Mouse (Mus musculus) thymus, postnatal 0 days (tissue): Measurements from ENCODE around the gene Snai1. TPM values are rescaled to one million over a fixed set of nuclear protein-coding genes. Genes with fewer than 3 reads are reported as not detected.

Experiments
- DNase-seq: peaks from one replicate; pipeline ENCODE4 v3.0.0-alpha.2; 2015; ENCODE audit warnings: low spot score
- polyA plus RNA-seq: library from polyadenylated mRNA; unstranded; fragments of >200 nt; fragmentation: Nextera tagmentation; extraction: Ambion mirVana; gene quantifications from 2 replicates; pipeline ENCODE4 v1.2.1, GENCODE M21; 2015

Gene Snai1
- polyA plus RNA-seq, 1 experiment from 2014 or later, result 2.6 TPM

DNA sequence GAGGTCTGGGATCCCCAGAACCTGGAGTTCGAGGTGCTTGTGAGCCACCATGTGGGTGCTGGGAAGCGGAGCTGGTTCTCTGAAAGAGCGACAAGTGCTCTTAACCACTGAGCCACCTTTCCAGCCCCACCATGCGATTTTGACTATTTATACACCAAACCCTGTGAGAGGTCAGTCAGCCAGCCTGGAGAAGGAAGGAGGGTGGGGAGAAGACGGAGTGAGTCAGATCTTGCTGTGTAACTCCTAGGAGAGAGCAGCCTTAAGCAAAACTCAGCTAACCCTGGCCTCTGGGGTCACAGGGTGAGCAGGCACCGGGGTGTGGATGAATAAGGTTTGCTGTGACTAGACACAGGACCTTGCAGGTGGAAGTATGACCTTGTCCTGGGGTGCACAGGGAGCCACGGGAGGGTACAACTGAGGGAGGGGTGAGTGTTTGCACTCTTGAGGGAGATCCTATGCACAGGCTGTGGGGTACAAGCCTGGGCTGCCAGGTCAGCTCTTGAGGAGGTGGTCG, 12.4 kb downstream of the Snai1 start:
- no peak for DNase-seq

DNA sequence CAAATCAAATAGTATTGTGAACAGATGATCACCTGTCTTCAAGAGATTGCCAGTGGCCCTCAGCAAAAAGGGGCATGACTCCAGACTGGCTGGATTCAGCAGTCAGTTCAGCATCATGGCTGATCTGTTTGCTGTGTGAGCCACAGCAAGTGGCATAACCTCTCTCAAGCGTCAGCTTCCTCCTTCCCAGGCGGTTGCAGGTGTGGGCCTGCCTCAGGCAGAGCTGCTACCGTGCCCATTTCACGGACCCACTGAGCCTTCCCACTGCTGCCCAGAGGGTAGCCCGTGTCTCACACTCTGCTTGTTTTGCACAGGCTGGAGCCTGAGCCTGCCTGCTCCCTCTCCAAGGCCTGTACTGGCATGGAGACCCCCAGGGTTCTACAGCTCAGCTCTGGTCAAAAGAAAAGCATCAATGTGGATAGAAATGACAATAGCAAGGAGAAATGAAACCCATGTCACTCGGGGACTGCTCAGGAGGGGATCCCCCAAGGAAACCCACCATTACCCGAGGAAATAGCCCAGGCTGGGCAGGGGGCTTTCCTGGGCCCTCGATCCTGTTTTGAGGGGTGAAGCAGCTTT, 13.4 kb downstream of the Snai1 start:
- peak; percentile 50 for DNase-seq

DNA sequence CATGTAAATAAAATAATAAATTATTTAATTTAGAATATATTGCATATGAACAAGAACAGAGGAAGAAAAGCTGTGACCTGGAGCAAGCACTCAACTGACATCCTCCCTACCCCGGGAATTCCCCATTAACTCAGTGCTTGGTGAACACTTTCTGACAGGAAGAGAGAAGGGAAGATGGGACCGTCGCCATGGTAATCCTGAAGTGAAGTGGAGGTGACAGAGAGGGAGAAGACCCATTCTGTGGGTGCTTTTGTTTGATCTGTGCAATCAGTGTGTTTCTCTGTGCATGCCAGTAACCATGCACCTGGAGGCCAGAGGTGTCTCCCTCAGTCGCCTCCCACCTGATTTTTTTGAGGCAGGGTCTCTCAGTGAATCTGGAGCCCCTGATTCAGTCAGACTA, 14.3 kb downstream of the Snai1 start:
- no peak for DNase-seq

DNA sequence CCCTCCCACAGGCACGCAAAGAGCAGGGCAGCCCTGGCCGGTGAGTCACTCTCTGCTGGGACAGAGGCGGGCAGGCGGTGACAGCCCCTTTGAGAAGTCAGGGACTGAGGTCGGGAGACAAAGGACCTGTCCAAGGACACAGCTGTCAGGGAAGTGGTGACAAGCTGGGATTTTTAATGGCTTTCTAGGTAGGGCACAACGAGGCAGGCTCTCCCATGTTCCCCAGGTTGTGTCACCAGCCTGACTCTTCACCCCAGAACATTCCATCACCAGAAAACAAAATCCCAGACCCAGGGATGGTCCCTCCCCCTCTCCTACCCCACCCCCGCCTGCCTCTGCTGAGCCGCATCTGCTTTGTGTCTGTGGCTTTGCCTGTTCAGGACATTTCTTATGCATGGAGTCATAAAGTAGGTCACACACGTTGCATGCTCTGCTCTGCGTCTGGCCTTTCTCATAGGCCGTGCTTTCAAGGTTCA, 15.0 kb downstream of the Snai1 start:
- peak; percentile 71 for DNase-seq

- peak; percentile 69 for DNase-seq
These were observed 17.8 kb downstream of the Snai1 start for GRCm38 (mm10) chr2:167555766-167556165.

- no peak for DNase-seq
These were observed 21.4 kb downstream of the Snai1 start for GRCm38 (mm10) chr2:167559413-167559812.

DNA sequence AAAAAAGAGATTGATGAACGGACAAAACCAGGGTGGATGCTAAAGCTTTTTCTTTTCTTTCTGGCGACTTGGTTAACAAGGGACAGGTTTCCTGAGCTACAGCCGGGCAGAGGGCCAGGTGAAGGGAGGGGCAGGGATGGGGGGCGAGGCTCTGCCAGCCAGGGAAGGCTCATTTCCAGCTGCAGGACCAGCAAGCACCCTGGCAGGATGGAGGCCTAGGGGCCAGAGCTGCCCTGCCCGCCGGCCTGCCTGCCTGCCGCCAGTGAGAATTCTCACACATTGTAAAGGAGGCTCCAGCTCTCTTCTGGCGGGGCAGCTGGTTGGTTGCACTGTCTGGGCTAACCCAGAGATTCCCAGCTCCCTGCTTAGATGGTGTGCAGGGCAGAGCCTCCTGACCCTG, 24.1 kb downstream of the Snai1 start:
- no peak for DNase-seq

DNA sequence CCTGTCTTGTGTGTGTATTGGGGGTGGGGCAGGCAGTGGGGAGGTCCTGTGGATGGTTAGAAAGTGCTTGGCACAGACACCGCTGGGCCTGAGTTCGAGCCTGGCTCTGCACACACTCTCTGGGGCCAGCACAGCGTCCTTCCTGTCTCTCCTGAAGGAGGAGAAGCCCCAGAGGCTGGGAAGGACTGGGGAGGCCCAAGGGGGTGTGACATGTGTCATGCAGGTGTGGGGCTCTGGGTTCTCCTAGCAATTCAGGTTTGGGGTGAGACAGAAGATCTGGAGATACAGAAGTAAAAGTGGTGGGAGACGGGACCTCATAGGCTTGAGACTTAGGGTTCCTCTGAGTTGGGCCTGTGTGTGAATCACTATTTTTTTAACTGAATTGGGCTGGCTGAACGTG, 25.0 kb downstream of the Snai1 start:
- no peak for DNase-seq

DNA sequence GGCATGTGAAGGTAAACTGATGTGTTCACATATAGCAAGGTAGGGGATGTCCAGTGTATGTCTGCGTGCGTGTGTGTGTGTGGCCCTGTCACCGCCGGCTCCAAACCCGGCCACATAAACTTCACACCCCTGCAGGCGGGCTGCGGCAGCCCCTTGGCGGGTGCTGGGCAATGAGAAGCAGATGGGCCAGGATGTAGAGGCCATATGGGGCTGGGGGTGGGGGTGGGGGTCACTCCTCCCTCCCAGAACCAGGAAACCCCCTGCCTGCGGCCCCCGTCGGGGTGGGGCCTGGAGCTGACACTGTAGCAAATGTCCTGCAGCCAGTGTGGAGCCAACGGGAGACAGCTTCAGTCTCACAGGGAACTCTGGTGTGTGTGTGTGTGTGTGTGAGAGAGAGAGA, 25.7 kb downstream of the Snai1 start:
- DNase-seq, result no peak

DNA sequence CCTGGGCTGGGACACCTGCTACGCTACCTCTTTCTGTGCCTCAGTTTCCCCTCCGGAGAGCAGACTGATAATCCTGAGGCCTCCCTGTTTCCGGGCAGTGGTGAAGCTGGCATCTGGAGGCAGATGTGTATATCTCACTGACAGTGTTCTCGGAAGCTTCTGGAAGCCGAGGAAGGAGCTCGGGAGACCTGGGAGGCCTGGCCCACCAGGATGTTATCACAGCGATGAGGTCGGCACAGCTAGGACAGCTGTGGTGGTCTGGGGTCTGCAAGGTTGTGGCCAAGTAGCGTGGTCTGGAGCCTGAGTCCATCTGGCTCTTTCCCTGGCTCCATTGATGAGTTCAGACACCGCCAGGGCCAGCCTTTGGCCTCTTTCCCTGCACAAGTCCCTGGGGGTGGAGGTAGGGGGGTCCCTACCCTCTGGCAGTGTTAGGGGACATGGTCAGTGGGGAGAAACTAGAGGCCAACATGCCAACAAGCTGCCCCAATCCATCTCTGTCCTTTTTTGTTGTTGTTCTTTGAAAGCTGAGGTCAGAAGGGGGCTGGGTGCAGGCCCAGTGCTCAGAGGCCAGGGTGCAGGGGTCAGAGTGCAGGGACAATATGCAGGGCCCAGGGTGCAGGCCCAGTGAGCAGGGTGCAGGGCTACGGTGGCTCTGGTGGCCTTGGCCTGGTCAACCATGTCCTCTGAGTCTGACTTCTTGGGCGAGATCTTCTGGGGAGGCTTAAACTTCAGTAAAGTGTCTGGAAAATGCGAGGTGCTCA, 26.7 kb downstream of the Snai1 start:
- DNase-seq, result no peak

DNA sequence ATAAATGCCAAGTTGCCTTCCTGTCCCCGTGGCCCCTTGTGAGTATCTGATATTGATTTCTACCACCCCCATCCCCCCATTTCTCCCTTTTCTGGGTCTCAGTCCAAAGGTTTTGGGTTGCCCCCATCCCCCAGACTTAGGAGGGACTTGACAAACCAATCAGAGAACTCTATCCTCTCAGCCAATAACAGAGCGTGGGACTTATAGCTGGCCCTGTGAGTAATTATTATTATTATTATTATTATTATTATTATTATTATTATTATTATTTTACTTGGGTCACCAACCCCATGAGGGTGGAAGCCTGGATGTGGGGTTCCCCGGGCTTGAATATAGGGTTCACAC, 27.3 kb downstream of the Snai1 start:
- DNase-seq, result no peak

DNA sequence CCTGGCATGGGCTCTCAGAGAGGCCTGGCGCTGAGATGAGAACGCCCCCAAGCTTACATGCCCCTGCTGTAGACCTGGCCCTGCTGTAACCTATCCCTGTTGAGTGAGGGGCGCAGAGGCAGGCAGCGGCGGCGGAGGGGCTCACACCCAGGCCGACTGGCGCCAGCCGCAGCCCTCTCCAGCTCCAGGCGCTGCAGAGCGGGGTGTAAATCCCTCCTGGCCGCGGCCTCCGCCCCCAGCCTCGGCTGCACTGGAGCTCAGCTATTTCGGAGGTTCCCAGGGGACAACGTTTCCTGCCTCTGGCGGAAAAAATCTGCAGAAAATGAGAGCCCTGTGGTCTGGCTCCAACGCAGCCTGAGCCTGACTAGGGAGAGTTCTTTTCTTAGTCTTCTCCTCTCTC, 27.7 kb downstream of the Snai1 start:
- no peak for DNase-seq

DNA sequence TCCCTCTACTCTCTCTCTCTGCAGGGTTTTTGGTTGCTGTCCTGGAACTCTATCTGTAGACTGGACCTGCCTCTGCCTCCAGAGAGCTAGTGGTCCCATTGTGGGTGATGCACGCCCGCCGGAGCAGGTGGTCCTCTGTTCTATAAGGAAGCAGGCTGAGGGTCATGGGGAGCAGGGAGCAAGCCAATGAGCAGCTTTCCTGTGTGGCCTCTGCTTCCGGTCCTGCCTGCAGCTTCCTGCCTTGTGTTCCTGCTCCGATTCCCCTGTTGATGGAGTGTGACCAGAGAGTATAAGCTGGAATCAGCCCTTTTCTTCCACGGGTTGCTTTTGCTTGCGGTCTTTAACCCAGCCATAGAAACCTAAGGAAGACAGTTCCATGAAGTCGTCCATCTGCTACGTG, 30.1 kb downstream of the Snai1 start:
- no peak for DNase-seq

GRCm38 (mm10) chr2:167569934-167570651, 32.1 kb downstream of the Snai1 start:
- DNase-seq, result no peak

DNA sequence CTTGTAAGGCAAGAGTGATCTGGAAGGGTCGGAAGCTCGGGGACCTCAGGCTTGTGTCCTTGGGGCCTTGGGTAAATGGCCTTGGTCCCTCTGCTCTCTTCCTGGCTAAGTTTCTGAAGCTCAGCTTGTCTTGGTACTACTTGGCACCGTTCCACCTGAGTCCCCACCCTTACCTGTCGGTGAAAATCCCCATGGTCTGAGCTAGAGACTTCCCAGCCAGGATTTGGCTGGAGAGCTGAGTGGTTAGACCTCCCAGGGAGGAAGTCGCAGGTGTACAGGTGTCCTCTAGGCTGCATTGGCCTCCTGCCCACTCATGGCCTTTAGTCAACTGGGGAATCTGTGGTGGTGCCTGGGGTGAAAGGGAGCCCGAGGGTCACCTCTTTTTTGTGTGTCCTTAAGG, 32.8 kb downstream of the Snai1 start:
- no peak for DNase-seq

- DNase-seq, result no peak
These were observed 33.6 kb downstream of the Snai1 start for GRCm38 (mm10) chr2:167571442-167572220.

- no peak for DNase-seq
These were observed 36.8 kb downstream of the Snai1 start for GRCm38 (mm10) chr2:167574814-167575213.

GRCm38 (mm10) chr2:167575581-167575980, 37.6 kb downstream of the Snai1 start:
- DNase-seq, result no peak

GRCm38 (mm10) chr2:167576121-167576620, 38.2 kb downstream of the Snai1 start:
- DNase-seq, result no peak

DNA sequence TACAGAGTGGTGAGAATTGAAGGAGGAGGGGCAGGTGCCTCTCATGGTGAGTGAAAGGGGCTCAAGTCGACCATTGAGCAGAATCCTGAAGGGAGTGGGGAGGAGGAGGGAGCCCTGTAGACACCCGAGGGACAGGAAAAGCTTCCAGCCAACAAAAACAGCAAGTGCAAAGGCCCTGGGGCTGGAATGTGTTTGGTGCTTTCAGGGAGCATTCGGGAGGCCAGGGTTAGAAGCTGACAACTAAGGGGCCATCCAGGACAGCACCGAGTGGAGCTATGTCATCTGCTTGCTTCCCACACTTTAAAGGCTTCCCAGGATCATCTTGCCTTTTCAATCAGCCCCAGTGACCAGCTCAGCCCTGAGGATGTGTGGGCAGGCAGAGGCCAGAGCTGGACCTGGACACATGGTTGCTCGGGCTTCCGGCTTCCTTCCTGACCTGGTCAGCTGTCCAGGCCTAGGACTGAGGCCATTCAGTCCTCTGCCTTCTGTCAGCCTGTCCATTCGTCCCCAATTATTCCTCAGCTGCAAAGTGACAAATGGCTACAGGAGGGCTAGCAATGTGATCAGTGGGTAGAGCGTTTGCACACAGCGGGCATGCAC, 39.3 kb downstream of the Snai1 start:
- no peak for DNase-seq

DNA sequence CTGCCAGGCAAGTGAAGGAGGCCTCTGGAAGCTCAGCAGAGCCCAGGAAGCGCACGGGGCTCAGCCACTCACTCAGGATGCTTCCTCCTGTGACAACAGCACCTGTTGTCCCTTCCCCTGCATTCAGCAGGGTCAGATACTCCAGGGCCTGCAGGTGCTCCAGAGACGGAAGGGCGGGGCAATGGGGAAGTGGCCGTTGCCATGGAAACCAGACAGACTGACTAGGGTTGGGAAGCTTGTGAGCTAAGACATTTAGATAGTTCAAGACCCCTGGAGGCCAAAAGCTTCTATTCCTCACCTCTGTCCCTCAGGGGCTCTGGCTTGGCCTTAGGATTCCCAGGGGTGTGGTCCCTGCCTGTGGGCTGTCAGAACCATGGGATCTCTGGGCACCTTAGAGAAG, 40.5 kb downstream of the Snai1 start:
- DNase-seq, result peak; percentile 83
